Mouse (Mus musculus) limb, embryonic 11.5 days (tissue): Measurements from ENCODE around the gene Ctbp2. TPM values are rescaled to one million over a fixed set of nuclear protein-coding genes. Genes with fewer than 3 reads are reported as not detected.

Experiments
- ATAC-seq: fragments of 200-750 bp; cut with Nextera tagmentation; 2 replicates; pipeline ENCODE4 v1.8.0; 2017; ENCODE audit warnings: low read depth; ENCODE audit not compliant: insufficient number of reproducible peaks, low FRiP score, low TSS enrichment
- DNase-seq: peaks from one replicate; pipeline ENCODE4 v3.0.0-alpha.2; 2015; ENCODE audit warnings: low spot score
- H3K27ac ChIP-seq: fragments of 300-500 bp; sonication (generic); replicated peaks from 2 replicates; pipeline ENCODE4 v1.5.1; 2014; ENCODE audit warnings: low read depth, mild to moderate bottlenecking, low read length
- H3K27me3 ChIP-seq: fragments of 300-500 bp; sonication (generic); 2 replicates; pipeline ENCODE4 v1.6.1; 2014; ENCODE audit warnings: mild to moderate bottlenecking, low read length, mixed read lengths; ENCODE audit not compliant: control insufficient read depth, insufficient read depth
- H3K36me3 ChIP-seq: fragments of 300-500 bp; sonication (generic); 2 replicates; pipeline ENCODE4 v1.6.1; 2014; ENCODE audit warnings: mild to moderate bottlenecking, low read length, moderate library complexity, mixed read lengths; ENCODE audit not compliant: control insufficient read depth, insufficient read depth
- H3K4me1 ChIP-seq: fragments of 300-500 bp; sonication (generic); 2 replicates; pipeline ENCODE4 v1.6.1; 2014; ENCODE audit warnings: low read length, mixed read lengths; ENCODE audit not compliant: control insufficient read depth, insufficient read depth
- H3K4me2 ChIP-seq: fragments of 300-500 bp; sonication (generic); 2 replicates; pipeline ENCODE4 v1.6.1; 2014; ENCODE audit warnings: low read depth, mild to moderate bottlenecking, moderate library complexity; ENCODE audit not compliant: severe bottlenecking
- H3K4me3 ChIP-seq: fragments of 300-500 bp; sonication (generic); 2 replicates; pipeline ENCODE4 v1.5.1; 2014; ENCODE audit warnings: low read depth, low read length
- H3K9ac ChIP-seq: fragments of 300-500 bp; sonication (generic); 2 replicates; pipeline ENCODE4 v1.6.1; 2014; ENCODE audit warnings: mild to moderate bottlenecking, low read length
- H3K9me3 ChIP-seq: fragments of 300-500 bp; sonication (generic); 2 replicates; pipeline ENCODE4 v1.6.1; 2016; ENCODE audit warnings: low read length; ENCODE audit not compliant: control insufficient read depth
- WGBS: fragments of 180-500 bp; shearing (Covaris S2); extraction: QIAGEN DNeasy Blood & Tissue Kit; methylation state at CpG from one replicate; pipeline ENCODE4 v1.1.7; 2014; 5-methylcytosine and 5-hydroxymethylcytosine counted together
- polyA plus RNA-seq: library from polyadenylated mRNA; unstranded; fragments of >200 nt; fragmentation: Nextera tagmentation; extraction: Ambion mirVana; gene quantifications from 2 replicates; pipeline ENCODE4 v1.2.1, GENCODE M21; 2014

Gene Ctbp2
- polyA plus RNA-seq, 1 experiment from 2014 or later = 144 TPM

GRCm38 (mm10) chr7:133122379-133123243 is 1.5 kb downstream of the Ctbp2 start:
- peak overlapping the region; percentile 98 for H3K27ac ChIP-seq
- no peaks in the 10 kb centered on the region for H3K36me3 ChIP-seq
- ATAC-seq (peak; percentile 28), DNase-seq (peak; percentile 74)
- H3K4me1 ChIP-seq = peaks cover 32% of the 10 kb centered on the region
- WGBS = under 1% methylated on average over 74 of the region's 102 CpGs
- peak overlapping the region; percentile 98 for H3K9ac ChIP-seq
- H3K4me2 ChIP-seq = peak overlapping the region; percentile 93
- no peaks in the 10 kb centered on the region for H3K27me3 ChIP-seq
- peak overlapping the region; percentile 95 for H3K4me3 ChIP-seq
- no peaks in the 10 kb centered on the region for H3K9me3 ChIP-seq

DNA sequence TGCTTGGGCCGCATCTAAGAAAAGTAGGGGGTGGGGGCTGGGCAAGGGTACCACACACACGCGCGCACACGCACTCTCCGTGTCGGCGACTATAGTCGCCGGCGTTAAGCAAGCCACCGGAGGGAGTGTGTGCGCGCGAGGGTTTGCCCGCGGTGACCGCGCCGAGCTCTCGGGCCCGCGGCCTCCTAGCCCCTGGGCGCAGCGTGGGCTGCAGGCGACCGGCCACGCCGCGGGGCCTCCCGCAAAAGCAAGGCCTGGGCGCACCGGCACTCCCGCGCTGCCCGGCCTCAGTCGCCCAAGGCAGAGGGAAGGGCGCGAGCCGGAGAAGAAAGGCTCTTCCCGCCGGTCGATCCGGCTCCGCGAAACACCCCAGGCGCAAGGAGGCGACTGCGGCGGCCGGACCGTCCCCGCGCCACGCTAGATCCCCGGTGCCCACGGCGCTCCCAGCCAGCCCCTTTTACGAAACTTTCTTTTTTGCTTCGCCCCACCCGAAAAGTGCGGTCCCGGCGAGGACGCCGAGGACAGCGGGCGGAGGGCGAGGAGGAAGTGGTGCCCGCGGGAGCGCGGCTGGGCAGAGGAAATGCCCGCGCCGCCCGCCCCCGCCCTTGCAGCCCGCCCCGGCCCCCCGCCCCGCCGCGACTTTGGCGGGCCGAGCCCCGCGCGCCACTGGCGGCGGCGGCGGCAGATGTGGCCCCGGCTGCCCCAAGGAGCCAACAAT is 2.3 kb downstream of the Ctbp2 start:
- H3K36me3 ChIP-seq = no peaks in the 10 kb centered on the region
- peaks cover 40% of the 10 kb centered on the region for H3K4me1 ChIP-seq
- H3K4me2 ChIP-seq = peak overlapping the region; percentile 93
- peak overlapping the region; percentile 98 for H3K9ac ChIP-seq
- DNase-seq = peak; percentile 75
- H3K27me3 ChIP-seq = no peaks in the 10 kb centered on the region
- peak overlapping the region; percentile 98 for H3K27ac ChIP-seq
- no peaks in the 10 kb centered on the region for H3K9me3 ChIP-seq
- WGBS = under 1% methylated on average over 66 of the region's 94 CpGs
- no peak for ATAC-seq
- peak overlapping the region; percentile 95 for H3K4me3 ChIP-seq

DNA sequence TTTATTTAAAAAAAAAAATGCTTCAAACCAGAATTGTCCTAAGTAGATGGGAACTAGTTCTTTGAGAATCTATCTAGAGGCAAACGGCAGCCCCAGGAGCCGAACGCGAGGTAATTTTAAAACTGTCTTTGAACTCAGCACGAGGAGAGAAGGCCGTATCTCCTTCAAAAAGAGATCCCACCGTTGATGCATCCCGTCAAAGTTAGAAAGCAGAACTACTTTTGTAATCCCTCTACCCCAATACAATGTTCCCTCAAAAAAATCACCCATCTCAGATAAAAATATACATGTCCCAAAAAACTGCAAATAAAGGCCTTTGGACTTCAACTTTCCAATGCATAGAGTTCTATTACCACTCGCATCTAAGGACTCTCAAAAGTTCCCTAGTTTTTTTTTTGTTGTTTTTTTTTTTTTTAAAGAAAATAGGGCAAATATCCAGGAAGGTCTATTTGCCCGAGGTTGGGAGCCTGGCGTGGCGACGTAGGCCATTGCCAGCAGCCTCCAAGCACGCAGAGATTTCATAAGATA is 3.0 kb downstream of the Ctbp2 start:
- Histone ChIP-seq H3K4me3 (peak overlapping the region; percentile 95), H3K9me3 (no peaks in the 10 kb centered on the region), H3K9ac (peak overlapping the region; percentile 98), H3K4me2 (peak overlapping the region; percentile 93), H3K27ac (peak overlapping the region; percentile 98), H3K27me3 (no peaks in the 10 kb centered on the region), H3K36me3 (no peaks in the 10 kb centered on the region), H3K4me1 (peaks cover 43% of the 10 kb centered on the region)
- DNase-seq = no peak
- ATAC-seq = no peak
- under 1% methylated on average over 14 of the region's 14 CpGs for WGBS

GRCm38 (mm10) chr7:133120221-133120751 is 3.9 kb downstream of the Ctbp2 start:
- Histone ChIP-seq H3K4me2 (peak overlapping the region; percentile 93), H3K27me3 (no peaks in the 10 kb centered on the region), H3K9ac (peak overlapping the region; percentile 43; the same call in 1 of the 2 replicates), H3K4me1 (peaks cover 51% of the 10 kb centered on the region), H3K9me3 (no peaks in the 10 kb centered on the region), H3K4me3 (peak overlapping the region; percentile 95), H3K27ac (peak overlapping the region; percentile 22; the same call in 1 of the 2 replicates), H3K36me3 (no peaks in the 10 kb centered on the region)
- whole genome bisulfite sequencing = under 1% methylated on average over 15 of the region's 15 CpGs
- ATAC-seq (no peak), DNase-seq (peak; percentile 81)

DNA sequence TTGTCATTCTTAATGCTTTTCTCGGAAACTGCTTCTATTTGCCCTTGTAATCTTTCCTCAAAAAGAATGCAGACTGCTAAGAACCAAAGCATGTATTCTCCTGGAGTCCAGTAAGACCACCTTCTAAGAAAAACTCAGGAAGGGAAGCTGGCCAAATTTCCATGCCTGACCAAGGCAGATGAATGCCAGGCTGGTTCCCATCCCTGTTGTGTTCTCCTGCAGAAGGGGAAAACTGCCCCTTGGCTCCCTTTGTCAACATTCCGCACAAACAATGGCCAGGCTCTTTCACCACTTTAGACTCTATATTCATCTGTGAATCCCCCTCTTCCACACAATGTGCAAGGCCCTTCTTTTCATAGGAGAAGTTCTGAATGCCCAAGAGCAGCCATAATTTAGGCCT is 6.3 kb downstream of the Ctbp2 start:
- no peak overlapping the region; the same call in none of the 2 replicates for H3K4me2 ChIP-seq

GRCm38 (mm10) chr7:133116542-133116941 is 7.6 kb downstream of the Ctbp2 start:
- H3K4me1 ChIP-seq = peaks cover 69% of the 10 kb centered on the region
- no peak overlapping the region for H3K9ac ChIP-seq
- no peak for ATAC-seq
- H3K27ac ChIP-seq = no peak overlapping the region
- H3K27me3 ChIP-seq = no peaks in the 10 kb centered on the region
- H3K36me3 ChIP-seq = no peaks in the 10 kb centered on the region
- no peaks in the 10 kb centered on the region for H3K9me3 ChIP-seq
- DNase-seq = no peak
- H3K4me3 ChIP-seq = no peak overlapping the region
- no peak overlapping the region for H3K4me2 ChIP-seq

More for the DNA sequence above, 6.3 kb downstream of the Ctbp2 start:
- Histone ChIP-seq H3K9me3 (no peaks in the 10 kb centered on the region), H3K27ac (no peak overlapping the region), H3K9ac (no peak overlapping the region), H3K27me3 (no peaks in the 10 kb centered on the region), H3K4me3 (no peak overlapping the region), H3K4me1 (peaks cover 58% of the 10 kb centered on the region), H3K36me3 (no peaks in the 10 kb centered on the region)
- 46% methylated on average over 2 of the region's 2 CpGs for WGBS
- no peak for ATAC-seq
- DNase-seq = no peak

DNA sequence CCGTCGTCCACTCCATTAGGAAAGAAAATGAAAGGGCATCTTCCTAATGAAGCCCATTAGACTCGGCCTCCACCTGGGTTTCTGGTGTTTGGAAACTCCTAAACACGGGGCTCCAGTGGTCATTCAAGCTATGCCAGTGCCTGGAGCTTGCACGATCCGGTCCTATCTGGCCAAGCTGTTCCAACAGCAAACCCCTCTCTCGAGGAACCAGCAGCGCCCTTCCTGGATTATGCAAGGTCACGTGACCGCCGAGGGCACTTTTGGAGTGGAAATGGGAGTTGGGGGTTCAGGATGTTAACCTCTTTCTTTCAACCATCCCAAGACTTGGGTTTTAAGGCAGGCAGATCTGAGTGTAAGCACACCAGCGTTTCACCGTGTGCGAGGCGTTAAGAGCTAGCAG is 8.3 kb downstream of the Ctbp2 start:
- Histone ChIP-seq H3K9ac (no peak overlapping the region), H3K4me1 (peaks cover 73% of the 10 kb centered on the region), H3K27me3 (no peaks in the 10 kb centered on the region), H3K4me2 (no peak overlapping the region), H3K4me3 (no peak overlapping the region), H3K36me3 (no peaks in the 10 kb centered on the region), H3K9me3 (no peaks in the 10 kb centered on the region), H3K27ac (no peak overlapping the region)
- WGBS = 13% methylated on average over 15 of the region's 15 CpGs
- ATAC-seq (no peak), DNase-seq (peak; percentile 62)

- Histone ChIP-seq H3K9me3 (no peaks in the 10 kb centered on the region), H3K4me2 (peak overlapping the region; percentile 33), H3K4me1 (peaks cover 72% of the 10 kb centered on the region), H3K4me3 (peak overlapping the region; percentile 0; the same call in 1 of the 2 replicates), H3K27ac (no peak overlapping the region), H3K27me3 (no peaks in the 10 kb centered on the region), H3K36me3 (no peaks in the 10 kb centered on the region), H3K9ac (no peak overlapping the region)
- WGBS = 6% methylated on average over 20 of the region's 20 CpGs
- DNase-seq (peak; percentile 62), ATAC-seq (peak; percentile 40; the same call in 1 of the 2 replicates)
Observed at GRCm38 (mm10) chr7:133114847-133115470, 9.2 kb downstream of the Ctbp2 start.
